Mouse (Mus musculus) heart, adult 2 months (tissue): ENCODE measurements around the gene Abca13.
"Not testable (repeated sequence)": the region's sequence is repeated elsewhere in the genome, so short reads cannot be mapped to it uniquely, and the experiment has no call there.

Experiments used
- EP300 ChIP-seq: fragments of 200-500 bp; IDR thresholded peaks from 2 replicates; pipeline ENCODE4 v1.6.1; 2011; ENCODE audit warnings: low read depth, low read length, control low read depth; ENCODE audit not compliant: insufficient read depth
- POLR2A ChIP-seq: fragments of 200-500 bp; IDR thresholded peaks from 2 replicates; pipeline ENCODE4 v1.6.1; 2011; ENCODE audit warnings: mild to moderate bottlenecking, low read depth, low read length, control low read depth; ENCODE audit not compliant: insufficient read depth

DNA sequence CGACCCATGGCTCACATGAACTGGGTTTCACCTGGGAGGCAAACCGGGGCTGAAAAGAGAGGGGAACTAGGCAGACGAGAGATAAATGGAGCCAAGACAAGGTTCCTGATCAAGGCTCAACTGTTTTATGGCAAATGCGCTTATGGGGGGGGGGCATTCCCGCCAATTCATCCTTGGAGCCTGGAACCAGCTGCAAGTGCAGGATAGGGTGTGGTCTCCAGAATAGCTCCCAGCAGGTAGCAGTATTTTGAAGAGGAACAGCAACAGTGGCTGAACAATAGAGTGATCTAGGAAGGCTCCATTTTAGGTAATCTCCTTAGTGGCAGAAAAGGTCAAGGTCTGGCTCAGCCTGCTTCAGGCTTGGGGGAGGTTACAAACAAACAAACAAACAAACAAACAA is 182.7 kb downstream of the Abca13 start:
- TF ChIP-seq EP300, POLR2A: not testable (repeated sequence)
